Mouse (Mus musculus): ENCODE results near the gene Tlk1. TPM values are rescaled to one million over a fixed set of nuclear protein-coding genes. Genes with fewer than 3 reads are reported as not detected.

The Tlk1 gene
- polyA plus RNA-seq, 1 experiment = 13.9 TPM

DNA sequence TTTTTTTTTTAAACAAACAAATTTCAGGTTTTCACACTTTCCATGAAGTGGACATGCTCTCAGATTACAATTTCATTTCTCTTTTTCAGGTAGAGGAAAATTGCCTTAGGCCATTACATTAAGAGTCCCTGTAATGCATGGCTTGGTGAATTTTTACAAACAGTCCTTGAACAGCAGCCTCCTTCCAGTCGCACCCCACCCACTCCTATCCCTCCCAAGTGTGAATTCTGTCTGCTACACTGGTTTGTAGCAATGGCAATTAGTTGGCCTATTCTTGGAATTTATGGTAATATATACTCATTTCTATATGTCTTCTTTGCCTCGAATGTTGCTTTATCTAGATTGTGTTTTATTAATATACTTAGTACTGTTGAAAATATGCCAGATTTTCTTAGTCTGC lies 153.1 kb downstream of the Tlk1 start:
- no peak for DNase-seq
- TF ChIP-seq CTCF (conservative IDR thresholded peaks at IDR 0.05; ENCODE audit: insufficient read depth, insufficient read length, low read depth, low read length) (no peak), POLR2A (IDR thresholded peaks at IDR 0.05; ENCODE audit: low read depth, low read length) (no peak)
- H3K4me3 ChIP-seq (ENCODE audit: insufficient read depth, low read depth, low read length) = no peak overlapping the region
- WGBS = 57% methylated on average over 2 of the region's 2 CpGs
- H3K27ac ChIP-seq (ENCODE audit: insufficient read depth, low read depth, low read length) = no peak overlapping the region
- H3K36me3 ChIP-seq (ENCODE audit: control insufficient read depth, insufficient read depth, low read length) = no peaks in the 10 kb centered on the region
- H3K27me3 ChIP-seq (replicated peaks; ENCODE audit: control insufficient read depth, insufficient read depth, low read length) = no peaks in the 10 kb centered on the region
- H3K4me1 ChIP-seq (ENCODE audit: control insufficient read depth, insufficient read depth, low read length) = peaks cover 7% of the 10 kb centered on the region

DNA sequence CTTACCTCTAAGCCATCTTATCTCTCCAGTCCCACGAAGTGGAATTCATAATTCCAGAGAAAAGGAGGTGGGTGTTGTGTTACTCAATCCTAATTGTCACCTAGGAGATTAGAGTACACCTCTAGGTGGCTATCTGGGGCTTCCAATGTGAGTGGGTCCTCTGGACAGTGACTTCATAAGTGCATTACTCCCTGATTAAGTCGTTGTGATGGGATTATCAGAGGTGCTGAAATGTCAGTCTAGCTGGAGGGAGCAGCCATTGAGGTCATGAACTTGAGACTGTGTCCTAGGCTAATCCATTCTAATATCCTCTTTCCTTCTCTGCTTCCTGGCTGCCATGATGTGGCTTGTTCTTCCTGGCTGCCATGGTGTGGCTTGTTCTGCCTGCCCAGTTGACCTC lies 155.6 kb downstream of the Tlk1 start:
- H3K27me3 ChIP-seq (replicated peaks; ENCODE audit: control insufficient read depth, insufficient read depth, low read length) = no peaks in the 10 kb centered on the region
- H3K4me3 ChIP-seq (ENCODE audit: insufficient read depth, low read depth, low read length) = no peak overlapping the region
- H3K27ac ChIP-seq (ENCODE audit: insufficient read depth, low read depth, low read length) = no peak overlapping the region
- H3K4me1 ChIP-seq (ENCODE audit: control insufficient read depth, insufficient read depth, low read length) = peaks cover 12% of the 10 kb centered on the region
- H3K36me3 ChIP-seq (ENCODE audit: control insufficient read depth, insufficient read depth, low read length) = no peaks in the 10 kb centered on the region
- 62% methylated on average over 2 of the region's 2 CpGs for whole genome bisulfite sequencing
- no peak for TF ChIP-seq CTCF (conservative IDR thresholded peaks at IDR 0.05; ENCODE audit: insufficient read depth, insufficient read length, low read depth, low read length)
- TF ChIP-seq POLR2A (IDR thresholded peaks at IDR 0.05; ENCODE audit: low read depth, low read length) = no peak
- DNase-seq = no peak

DNA sequence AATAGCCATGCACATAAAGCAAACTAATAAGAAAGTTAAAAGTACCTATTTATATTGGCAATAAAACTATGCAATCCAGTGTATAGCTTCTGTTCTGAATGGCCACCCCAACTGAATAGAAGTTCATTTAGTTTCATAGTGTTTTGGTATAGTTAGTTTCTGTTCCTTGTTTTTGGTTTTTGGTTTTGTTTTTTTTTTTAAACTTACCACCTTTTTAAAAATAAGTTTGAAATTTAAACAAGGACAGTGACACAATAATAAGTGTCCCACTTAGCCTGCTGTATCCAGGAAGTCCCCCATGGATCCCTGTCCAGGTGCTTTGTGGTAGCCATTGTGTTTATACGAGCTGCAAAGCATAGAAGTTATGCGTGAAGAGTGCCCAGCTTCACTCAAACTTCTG lies 156.3 kb downstream of the Tlk1 start:
- no peaks in the 10 kb centered on the region for H3K27me3 ChIP-seq (replicated peaks; ENCODE audit: control insufficient read depth, insufficient read depth, low read length)
- WGBS = 83% methylated on average over 2 of the region's 2 CpGs
- no peak overlapping the region for H3K4me3 ChIP-seq (ENCODE audit: insufficient read depth, low read depth, low read length)
- DNase-seq = no peak
- no peak overlapping the region for H3K27ac ChIP-seq (ENCODE audit: insufficient read depth, low read depth, low read length)
- peaks cover 12% of the 10 kb centered on the region for H3K4me1 ChIP-seq (ENCODE audit: control insufficient read depth, insufficient read depth, low read length)
- TF ChIP-seq POLR2A (IDR thresholded peaks at IDR 0.05; ENCODE audit: low read depth, low read length) (no peak), CTCF (conservative IDR thresholded peaks at IDR 0.05; ENCODE audit: insufficient read depth, insufficient read length, low read depth, low read length) (no peak)
- no peaks in the 10 kb centered on the region for H3K36me3 ChIP-seq (ENCODE audit: control insufficient read depth, insufficient read depth, low read length)

DNA sequence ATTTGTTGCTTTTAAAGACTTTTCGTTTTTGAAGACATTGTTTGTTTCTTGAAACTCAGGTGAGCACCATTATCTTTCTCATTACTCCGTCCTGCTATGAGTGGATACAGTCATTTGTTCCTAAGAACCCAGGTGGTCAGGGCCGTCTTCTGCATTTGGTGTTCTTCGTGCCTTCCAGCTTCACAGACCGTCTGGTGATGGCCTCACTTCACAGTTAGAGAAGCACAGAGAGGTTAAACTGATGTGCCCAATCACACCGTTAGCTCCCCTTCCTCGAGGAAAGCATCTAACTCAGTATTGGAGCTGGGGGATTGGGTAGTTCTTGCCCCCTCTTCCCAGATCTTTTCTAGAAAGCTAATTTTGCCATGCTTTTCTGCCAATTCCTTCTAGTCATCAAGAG lies 158.5 kb downstream of the Tlk1 start:
- H3K27ac ChIP-seq (ENCODE audit: insufficient read depth, low read depth, low read length) = no peak overlapping the region
- no peak for DNase-seq
- H3K27me3 ChIP-seq (replicated peaks; ENCODE audit: control insufficient read depth, insufficient read depth, low read length) = no peaks in the 10 kb centered on the region
- 80% methylated on average over 7 of the region's 7 CpGs for whole genome bisulfite sequencing
- H3K4me3 ChIP-seq (ENCODE audit: insufficient read depth, low read depth, low read length) = no peak overlapping the region
- H3K4me1 ChIP-seq (ENCODE audit: control insufficient read depth, insufficient read depth, low read length) = peaks cover 12% of the 10 kb centered on the region
- no peak for TF ChIP-seq POLR2A (IDR thresholded peaks at IDR 0.05; ENCODE audit: low read depth, low read length)
- TF ChIP-seq CTCF (conservative IDR thresholded peaks at IDR 0.05; ENCODE audit: insufficient read depth, insufficient read length, low read depth, low read length) = no peak
- no peaks in the 10 kb centered on the region for H3K36me3 ChIP-seq (ENCODE audit: control insufficient read depth, insufficient read depth, low read length)

DNA sequence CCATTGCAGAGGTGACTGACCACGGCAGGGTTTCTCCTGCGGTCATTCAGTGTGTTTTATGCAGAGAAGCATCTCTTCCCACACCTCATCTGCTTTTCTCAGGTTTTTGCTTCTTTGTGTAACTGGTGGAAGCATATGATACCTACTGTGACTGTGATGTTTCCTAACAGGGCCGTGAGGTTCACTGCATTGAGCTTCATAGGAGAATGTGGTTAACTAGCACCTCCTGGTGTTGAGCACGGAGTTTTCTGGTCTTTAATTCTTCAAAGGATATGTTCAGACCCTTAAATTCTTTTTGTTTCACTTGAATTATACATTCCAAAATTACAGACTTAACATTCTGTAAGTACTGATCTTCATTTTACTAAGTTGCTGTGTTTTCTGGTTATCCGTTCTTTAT lies 161.8 kb downstream of the Tlk1 start:
- Histone ChIP-seq H3K4me3 (ENCODE audit: insufficient read depth, low read depth, low read length) (no peak overlapping the region), H3K27ac (ENCODE audit: insufficient read depth, low read depth, low read length) (no peak overlapping the region), H3K36me3 (ENCODE audit: control insufficient read depth, insufficient read depth, low read length) (no peaks in the 10 kb centered on the region), H3K4me1 (ENCODE audit: control insufficient read depth, insufficient read depth, low read length) (peaks cover 6% of the 10 kb centered on the region), H3K27me3 (replicated peaks; ENCODE audit: control insufficient read depth, insufficient read depth, low read length) (no peaks in the 10 kb centered on the region)
- TF ChIP-seq POLR2A (IDR thresholded peaks at IDR 0.05; ENCODE audit: low read depth, low read length) (no peak), CTCF (conservative IDR thresholded peaks at IDR 0.05; ENCODE audit: insufficient read depth, insufficient read length, low read depth, low read length) (no peak)
- DNase-seq = no peak
- WGBS = 70% methylated on average over 5 of the region's 5 CpGs

Other genes with a start within 250 kb of the Tlk1 start
- 77.8 and 81.9 TPM in 2 replicates for gene Gorasp2, start 164.2 kb downstream of the Tlk1 start, polyA plus RNA-seq (2012; rRNA removed)
- 0.39 and 0.45 TPM in 2 replicates for gene Gm26558, start 163.6 kb downstream of the Tlk1 start, polyA plus RNA-seq (2012; rRNA removed)
- gene Dcaf17, start 229.6 kb upstream of the Tlk1 start, polyA plus RNA-seq (2012; rRNA removed) = 3.7 and 3.8 TPM in 2 replicates
- gene Mettl8, start 229.9 kb upstream of the Tlk1 start, polyA plus RNA-seq (2012; rRNA removed) = 5.3 and 6.6 TPM in 2 replicates